Mouse (Mus musculus) 3T3-L1 (cell line): ENCODE measurements around the gene Fam210b.
A peak's percentile ranks its signal among the peaks of the same experiment; 100 is the strongest.
"Not testable (repeated sequence)": the region's sequence is repeated elsewhere in the genome, so short reads cannot be mapped to it uniquely, and the experiment has no call there.

Experiments used
- DNase-seq: peaks from one replicate; pipeline ENCODE4 v3.0.0-alpha.2; 2015; ENCODE audit warnings: low read depth, low spot score

Gene Fam210b

DNA sequence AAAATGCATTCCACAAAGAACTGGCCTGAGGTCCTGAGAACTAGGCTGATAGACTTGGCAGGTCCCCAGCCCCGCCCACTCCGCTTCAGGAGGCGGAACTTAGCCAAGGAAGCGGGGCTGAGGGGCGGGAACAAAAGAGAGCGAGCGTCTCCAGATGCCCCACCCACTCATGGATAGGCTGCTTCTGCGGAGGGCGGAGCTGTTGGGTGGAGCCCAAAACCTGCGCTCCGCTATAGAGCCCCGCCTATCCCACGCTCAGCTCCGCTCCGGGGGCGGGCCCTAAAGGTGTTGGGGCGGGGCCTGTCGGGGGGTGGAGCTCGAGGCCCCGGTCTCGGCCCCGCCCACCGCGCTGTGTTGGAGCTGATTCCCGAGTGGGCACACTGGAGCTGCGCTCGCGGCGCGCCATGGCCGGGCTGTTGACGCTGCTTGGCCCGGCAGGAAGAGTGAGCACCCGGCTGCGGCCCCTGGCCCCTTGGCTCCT lies at the start of gene Fam210b:
Fam210b (plus strand) TSS at position 308 of the 481 bp plus-strand sequence.
- peak; percentile 98 for DNase-seq

- DNase-seq, result peak; percentile 6
These were observed 47.3 kb upstream of the Fam210b start for GRCm38 (mm10) chr2:172298083-172298482.

- DNase-seq, result no peak
These were observed 46.8 kb upstream of the Fam210b start for GRCm38 (mm10) chr2:172298542-172298941.

GRCm38 (mm10) chr2:172299126-172299921 lies 46.0 kb upstream of the Fam210b start:
- peak; percentile 30 for DNase-seq

GRCm38 (mm10) chr2:172302396-172302795 lies 43.0 kb upstream of the Fam210b start:
- no peak for DNase-seq

DNA sequence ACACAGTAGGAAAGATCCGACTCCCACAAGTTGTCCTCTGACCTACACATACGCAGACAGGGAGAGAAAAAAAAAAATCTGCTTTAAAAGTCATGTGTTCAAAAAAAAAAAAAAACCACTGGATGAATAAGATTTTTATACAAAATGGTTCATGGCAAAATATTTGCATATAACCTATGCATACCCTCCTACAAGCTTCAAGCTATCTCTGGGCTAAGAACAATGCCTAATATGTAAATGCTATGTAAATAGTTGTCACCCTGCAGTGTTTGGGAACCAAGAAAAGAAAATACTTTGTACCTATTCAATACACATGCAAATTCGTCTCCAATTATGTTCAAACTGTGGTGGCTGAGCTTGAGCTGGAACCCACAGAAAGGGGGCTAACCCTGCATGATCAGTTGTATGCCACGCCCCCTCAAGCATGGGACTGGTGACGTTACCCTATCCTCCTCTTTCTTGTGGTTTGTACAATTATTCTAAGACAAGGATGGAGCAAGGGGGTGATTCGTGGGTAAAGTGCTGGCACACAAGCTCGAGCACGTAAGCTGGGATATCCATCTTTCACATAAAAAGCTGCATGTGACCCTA lies 41.2 kb upstream of the Fam210b start:
- no peak for DNase-seq

DNA sequence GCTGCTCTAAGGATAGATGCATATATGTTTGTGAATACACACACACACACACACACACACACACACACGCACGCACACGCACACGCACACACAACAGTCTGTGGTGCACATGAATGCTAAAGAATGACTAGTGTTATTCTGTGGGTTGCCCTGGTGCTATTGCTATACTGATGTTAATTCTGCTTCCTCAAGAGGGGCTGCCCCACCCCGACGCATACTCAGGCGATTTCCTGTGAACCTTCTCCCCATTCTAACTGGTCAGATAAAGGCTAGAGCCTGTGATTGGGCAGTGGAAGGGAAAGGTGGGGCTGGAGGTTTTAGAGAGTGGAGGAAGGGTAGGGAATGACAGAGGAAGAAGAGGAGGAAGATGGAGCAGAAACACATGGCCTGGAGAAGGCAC lies 39.8 kb upstream of the Fam210b start:
- not testable (repeated sequence) for DNase-seq

DNA sequence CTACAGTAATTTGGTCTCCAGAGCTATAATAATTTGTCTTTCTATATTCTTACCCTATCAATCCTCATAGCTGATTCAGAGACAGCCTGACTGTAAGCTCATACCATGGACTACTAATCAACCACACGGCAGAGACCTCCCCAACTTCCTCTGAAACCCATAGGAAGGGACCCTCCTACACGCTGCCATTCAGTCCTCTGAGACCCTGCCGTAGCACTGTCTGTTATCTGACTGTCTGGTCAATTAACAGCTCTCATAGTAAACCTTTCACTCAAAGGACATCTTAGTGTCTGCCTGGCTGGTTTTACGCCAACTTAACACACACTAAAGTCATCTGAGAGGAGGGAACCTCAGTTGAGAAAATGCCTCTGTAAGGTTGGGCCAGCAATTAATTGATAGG lies 38.8 kb upstream of the Fam210b start:
- no peak for DNase-seq

- DNase-seq, result no peak
These were observed 33.6 kb upstream of the Fam210b start for GRCm38 (mm10) chr2:172311731-172312130.

DNA sequence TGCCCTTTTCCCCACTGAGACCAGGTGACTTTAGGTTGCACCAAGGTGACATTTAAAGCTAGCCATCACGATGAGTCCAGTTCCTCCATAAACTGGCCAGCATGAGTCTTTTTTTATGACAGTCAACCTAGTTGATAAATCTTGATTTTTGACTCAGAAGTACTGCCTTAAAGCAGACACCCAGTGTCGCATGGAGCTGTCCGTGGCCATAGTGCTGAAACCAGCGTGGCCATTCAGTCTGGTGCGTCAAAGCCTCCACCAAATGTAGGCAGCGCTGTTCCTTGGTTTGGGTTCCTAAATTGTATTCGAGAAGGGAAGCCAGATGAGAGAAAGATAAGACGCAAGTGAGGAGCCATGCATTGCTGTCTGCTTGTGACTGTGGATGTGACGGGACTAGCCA lies 24.5 kb upstream of the Fam210b start:
- DNase-seq, result peak; percentile 60

GRCm38 (mm10) chr2:172328248-172328647 lies 17.1 kb upstream of the Fam210b start:
- DNase-seq, result no peak

GRCm38 (mm10) chr2:172329179-172329578 lies 16.2 kb upstream of the Fam210b start:
- peak; percentile 75 for DNase-seq

- DNase-seq, result no peak
These were observed 7.0 kb upstream of the Fam210b start for GRCm38 (mm10) chr2:172338206-172338942.

- DNase-seq, result no peak
These were observed 4.4 kb upstream of the Fam210b start for GRCm38 (mm10) chr2:172340936-172341335.

GRCm38 (mm10) chr2:172341606-172342005 lies 3.8 kb upstream of the Fam210b start:
- no peak for DNase-seq

DNA sequence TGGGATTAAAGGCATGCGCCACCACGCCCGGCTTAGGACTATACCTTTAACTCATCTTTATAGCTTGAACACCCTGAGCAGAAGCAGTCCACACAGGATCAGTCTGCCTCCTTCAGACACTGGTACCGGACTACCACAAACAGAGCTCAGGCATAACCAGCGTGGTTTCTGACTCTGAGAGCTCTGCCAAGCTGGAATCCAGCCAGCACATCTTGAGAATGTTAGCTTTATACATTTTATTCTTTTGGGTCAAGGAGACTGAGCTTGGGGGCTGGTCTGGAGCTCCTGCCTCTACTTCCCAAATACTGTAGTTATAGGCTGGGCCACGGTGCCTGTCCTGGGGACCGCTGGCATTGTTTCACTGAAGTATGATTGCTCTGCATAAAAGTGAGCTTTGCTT lies 1.6 kb upstream of the Fam210b start:
- no peak for DNase-seq

- no peak for DNase-seq
These were observed 696 bp upstream of the Fam210b start for GRCm38 (mm10) chr2:172344669-172345068.

GRCm38 (mm10) chr2:172346034-172346929 lies 917 bp downstream of the Fam210b start:
- DNase-seq, result peak; percentile 40

- DNase-seq, result no peak
These were observed 1.7 kb downstream of the Fam210b start for GRCm38 (mm10) chr2:172346933-172347611.

DNA sequence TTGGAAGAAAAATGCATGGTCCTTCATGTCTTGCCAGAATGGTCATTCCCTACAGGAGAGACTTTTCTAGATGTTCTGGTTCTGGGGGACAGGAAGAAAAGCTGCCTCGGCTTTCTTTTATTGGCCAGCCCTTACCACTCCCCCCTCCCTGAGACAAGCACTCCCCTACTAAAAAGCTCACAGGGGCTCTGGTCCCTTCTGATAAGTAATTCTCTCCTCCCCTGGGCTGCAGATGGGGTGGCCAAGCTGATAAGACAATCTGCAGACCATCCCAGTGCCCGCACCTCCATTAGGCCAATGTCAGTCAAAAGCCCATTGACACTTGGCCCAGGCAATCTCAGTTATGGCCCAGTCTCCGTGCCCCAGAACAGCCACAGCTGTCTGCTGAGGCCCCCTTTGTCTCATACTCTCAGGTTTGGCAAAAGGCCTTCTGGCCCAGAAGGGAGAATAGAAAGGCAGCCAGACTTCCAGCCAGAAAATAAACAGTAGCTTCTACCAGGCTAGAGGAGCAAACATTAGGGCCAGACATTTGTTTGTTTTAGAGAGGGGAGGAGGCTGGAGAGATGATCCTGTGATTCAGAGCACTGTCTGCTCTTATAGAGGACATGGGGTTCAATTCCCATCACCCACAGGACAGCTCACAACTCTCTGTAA lies 3.1 kb downstream of the Fam210b start:
- no peak for DNase-seq
